Mouse (Mus musculus) heart, postnatal 0 days (tissue): ENCODE results near the gene Ufsp1. TPM values are rescaled to one million over a fixed set of nuclear protein-coding genes. Genes with fewer than 3 reads are reported as not detected.

Experiments
- ATAC-seq: fragments of 200-750 bp; cut with Nextera tagmentation; 2 replicates; pipeline ENCODE4 v1.8.0; 2017; ENCODE audit warnings: low read depth, moderate number of reproducible peaks, moderate library complexity; ENCODE audit not compliant: insufficient read depth
- DNase-seq: peaks from one replicate; pipeline ENCODE4 v3.0.0-alpha.2; 2016; ENCODE audit warnings: low spot score
- H3K27ac ChIP-seq: fragments of 300-500 bp; sonication (generic); 2 replicates; pipeline ENCODE4 v1.5.1; 2014; ENCODE audit warnings: low read depth, mild to moderate bottlenecking
- H3K27me3 ChIP-seq: fragments of 300-500 bp; sonication (generic); 2 replicates; pipeline ENCODE4 v1.6.1; 2014; ENCODE audit warnings: low read length, mixed read lengths; ENCODE audit not compliant: control insufficient read depth, insufficient read depth
- H3K36me3 ChIP-seq: fragments of 300-500 bp; sonication (generic); replicated peaks from 2 replicates; pipeline ENCODE4 v1.6.1; 2014; ENCODE audit warnings: low read length, mixed read lengths; ENCODE audit not compliant: control insufficient read depth, insufficient read depth
- H3K4me1 ChIP-seq: fragments of 300-500 bp; sonication (generic); 2 replicates; pipeline ENCODE4 v1.6.1; 2014; ENCODE audit warnings: antibody characterized with exemption; ENCODE audit not compliant: control insufficient read depth, insufficient read depth
- H3K4me2 ChIP-seq: fragments of 300-500 bp; sonication (generic); 2 replicates; pipeline ENCODE4 v1.6.1; 2014; ENCODE audit warnings: low read depth, mild to moderate bottlenecking, low read length, moderate library complexity
- H3K4me3 ChIP-seq: fragments of 300-500 bp; sonication (generic); 2 replicates; pipeline ENCODE4 v1.5.1; 2014; ENCODE audit warnings: low read depth, low read length
- H3K9ac ChIP-seq: fragments of 300-500 bp; sonication (generic); replicated peaks from 2 replicates; pipeline ENCODE4 v1.6.1; 2014; ENCODE audit warnings: low read depth, low read length, mixed read lengths
- H3K9me3 ChIP-seq: fragments of 300-500 bp; sonication (generic); replicated peaks from 2 replicates; pipeline ENCODE4 v1.6.1; 2016; ENCODE audit warnings: low read length; ENCODE audit not compliant: control insufficient read depth
- CTCF ChIP-seq: IDR thresholded peaks from 2 replicates; pipeline ENCODE4 v1.5.1; 2016; ENCODE audit warnings: antibody characterized with exemption, control low read depth, low read depth
- EP300 ChIP-seq: IDR thresholded peaks from 2 replicates; pipeline ENCODE4 v1.6.1; 2016; ENCODE audit warnings: antibody characterized with exemption, low read depth
- WGBS: fragments of 180-500 bp; shearing (Covaris S2); extraction: QIAGEN DNeasy Blood & Tissue Kit; methylation state at CpG from one replicate; pipeline ENCODE4 v1.1.7; 2014; 5-methylcytosine and 5-hydroxymethylcytosine counted together
- polyA plus RNA-seq: library from polyadenylated mRNA; unstranded; fragments of >200 nt; fragmentation: Nextera tagmentation; extraction: Ambion mirVana; gene quantifications from 2 replicates; pipeline ENCODE4 v1.2.1, GENCODE M21; 2015
- total RNA-seq: library from RNA; depleted of rRNA; stranded (reverse); fragments of >200 nt; gene quantifications from 2 replicates; pipeline ENCODE4 v1.2.3, GENCODE M21; 2014; ENCODE audit warnings: low replicate concordance

Ufsp1 gene
- total and polyA plus RNA-seq, 2 experiments from 2014 or later, result 5.6 to 11.9 TPM

GRCm38 (mm10) chr5:137314193-137315083, 20.0 kb downstream of the Ufsp1 start, which contains the start of gene Trip6:
Trip6 (minus strand) TSS chr5:137314404.
- Histone ChIP-seq H3K4me2 (peak within 1 kb of the TSS; percentile 93), H3K4me3 (peak within 1 kb of the TSS; percentile 57), H3K36me3 (peaks cover 16% of the 10 kb centered on the region), H3K9me3 (no peaks in the 10 kb centered on the region), H3K27me3 (no peaks in the 10 kb centered on the region), H3K27ac (peak within 1 kb of the TSS; percentile 82), H3K4me1 (peaks cover 18% of the 10 kb centered on the region), H3K9ac (peak within 1 kb of the TSS; percentile 79)
- 24% methylated on average over 30 of the region's 30 CpGs for WGBS
- DNase-seq (peak; percentile 79), ATAC-seq (peak; percentile 86)
- TF ChIP-seq EP300, result no peak
- peak; percentile 25; the same call in 1 of the 2 replicates for TF ChIP-seq CTCF

GRCm38 (mm10) chr5:137315084-137315903, 20.9 kb downstream of the Ufsp1 start:
- Histone ChIP-seq H3K27ac (no peak overlapping the region), H3K4me2 (no peak overlapping the region), H3K36me3 (peaks cover 11% of the 10 kb centered on the region), H3K4me3 (no peak overlapping the region), H3K9me3 (no peaks in the 10 kb centered on the region), H3K4me1 (peaks cover 18% of the 10 kb centered on the region), H3K27me3 (no peaks in the 10 kb centered on the region), H3K9ac (no peak overlapping the region)
- DNase-seq (no peak), ATAC-seq (no peak)
- WGBS, result 53% methylated on average over 30 of the region's 30 CpGs
- TF ChIP-seq EP300, result no peak
- peak; percentile 38 for TF ChIP-seq CTCF

- Histone ChIP-seq H3K27me3 (no peaks in the 10 kb centered on the region), H3K36me3 (peaks cover 11% of the 10 kb centered on the region; the same call in 1 of the 2 replicates), H3K4me1 (peaks cover 18% of the 10 kb centered on the region), H3K27ac (no peak overlapping the region), H3K9ac (no peak overlapping the region), H3K9me3 (no peaks in the 10 kb centered on the region), H3K4me3 (no peak overlapping the region), H3K4me2 (no peak overlapping the region)
- DNase-seq (no peak), ATAC-seq (no peak)
- 64% methylated on average over 8 of the region's 8 CpGs for WGBS
- no peak for TF ChIP-seq CTCF
- TF ChIP-seq EP300, result no peak
Measured at GRCm38 (mm10) chr5:137317361-137317760, 22.9 kb downstream of the Ufsp1 start.

- Histone ChIP-seq H3K9me3 (no peaks in the 10 kb centered on the region), H3K9ac (no peak overlapping the region), H3K4me3 (no peak overlapping the region), H3K27me3 (no peaks in the 10 kb centered on the region), H3K4me1 (peaks cover 7% of the 10 kb centered on the region), H3K36me3 (peaks cover 14% of the 10 kb centered on the region; the same call in 1 of the 2 replicates), H3K4me2 (no peak overlapping the region), H3K27ac (no peak overlapping the region)
- ATAC-seq, result no peak
- no peak for DNase-seq
- 88% methylated on average over 1 of the region's 1 CpGs for WGBS
- TF ChIP-seq CTCF, result no peak
- TF ChIP-seq EP300, result no peak
Measured at GRCm38 (mm10) chr5:137318570-137318969, 24.1 kb downstream of the Ufsp1 start.

- no peak for TF ChIP-seq CTCF
- TF ChIP-seq EP300, result no peak
- WGBS, result 83% methylated on average over 3 of the region's 3 CpGs
- H3K27ac ChIP-seq, result no peak overlapping the region
Measured at GRCm38 (mm10) chr5:137320996-137321395, 26.6 kb downstream of the Ufsp1 start.

More at GRCm38 (mm10) chr5:137320996-137321395, 26.6 kb downstream of the Ufsp1 start:
- ATAC-seq (no peak), DNase-seq (no peak)
- Histone ChIP-seq H3K9ac (no peak overlapping the region), H3K4me3 (no peak overlapping the region), H3K4me1 (no peaks in the 10 kb centered on the region), H3K27me3 (no peaks in the 10 kb centered on the region), H3K9me3 (no peaks in the 10 kb centered on the region), H3K4me2 (no peak overlapping the region), H3K36me3 (peaks cover 18% of the 10 kb centered on the region)
